In the genomic region with DNA sequence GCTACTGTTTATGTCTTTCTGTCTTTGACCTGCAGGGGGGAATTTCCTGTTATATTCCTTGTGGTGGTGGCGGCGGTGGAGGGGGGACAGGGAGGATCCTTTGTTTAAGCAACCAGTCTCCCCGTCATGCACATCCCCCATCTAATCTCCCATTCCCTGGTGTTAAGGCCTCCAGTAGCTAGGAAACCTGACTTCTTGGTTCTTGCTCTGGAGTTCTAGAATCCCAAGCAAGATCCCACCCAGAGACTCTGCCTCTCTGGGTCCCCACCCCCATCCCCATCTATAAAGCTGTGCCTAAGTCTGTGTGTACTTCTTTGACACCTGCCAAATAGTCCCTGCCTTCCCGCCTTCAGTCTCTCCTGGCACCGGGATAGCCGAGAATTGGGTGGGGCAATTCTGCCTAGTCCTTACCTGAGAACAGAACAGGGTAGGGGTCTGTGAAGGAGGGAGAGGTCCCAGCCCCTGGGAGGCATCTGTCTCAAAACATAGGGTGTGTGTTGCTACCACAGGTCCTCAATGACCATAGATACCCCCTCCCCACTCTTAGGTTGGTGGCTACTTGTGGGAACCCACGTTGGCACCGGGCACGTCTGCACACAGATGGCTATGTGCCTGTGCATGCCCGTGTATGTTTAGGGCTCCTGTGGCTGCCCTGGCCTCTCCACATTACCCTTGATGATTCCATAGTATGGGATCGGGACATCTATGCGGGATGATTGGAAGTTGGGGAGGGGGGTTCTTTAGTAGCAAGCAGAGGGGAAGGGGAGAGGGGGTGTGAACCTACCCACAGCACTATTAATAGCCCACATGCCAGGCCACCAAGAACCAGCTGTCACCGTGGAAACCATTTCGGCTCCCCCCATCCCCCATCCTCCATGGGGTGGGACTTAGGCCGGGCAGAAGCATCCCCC, we compare ENCODE assay signal across 8 mouse cellular contexts. TPM values are rescaled to one million over a fixed set of nuclear protein-coding genes. Genes with fewer than 3 reads are reported as not detected.
A peak's percentile ranks its signal among the peaks of the same experiment; 100 is the strongest.
DNase-seq lines count a peak whose midpoint lies in the region; ATAC-seq lines count a peak whose summit lies in the region.

No protein-coding gene starts in this region.

- ATAC-seq in forebrain, embryonic 13.5 days: peak; percentile 48
- ATAC-seq in kidney, embryonic 14.5 days (ENCODE audit: low FRiP score, low TSS enrichment): no peak
- ATAC-seq in megakaryocyte-erythroid progenitor cell, adult 5-6 weeks (replicated peaks; ENCODE audit: low FRiP score, low TSS enrichment, poor library complexity, severe bottlenecking): no peak

- no peaks in the 10 kb centered on the region for H3K27me3 ChIP-seq in forebrain, embryonic 13.5 days
- no peaks in the 10 kb centered on the region for H3K27me3 ChIP-seq in kidney, embryonic 14.5 days (ENCODE audit: control insufficient read depth, insufficient read depth, low read length)

- H3K9me3 ChIP-seq in forebrain, embryonic 13.5 days (replicated peaks): no peaks in the 10 kb centered on the region
- H3K9me3 ChIP-seq in kidney, embryonic 14.5 days (ENCODE audit: control insufficient read depth, low read length): no peaks in the 10 kb centered on the region

- H3K4me1 ChIP-seq in forebrain, embryonic 13.5 days: peaks cover 96% of the 10 kb centered on the region
- H3K4me1 ChIP-seq in kidney, embryonic 14.5 days (ENCODE audit: control insufficient read depth, insufficient read depth, low read length): peaks cover 83% of the 10 kb centered on the region

- DNase-seq in adrenal gland, postnatal 14 days: peak; percentile 60
- DNase-seq in adrenal gland, postnatal 25 days: no peak
- DNase-seq in R1 (ENCODE audit: low read depth, low spot score): peak; percentile 50
- DNase-seq in lung, postnatal 36 days: peak; percentile 88
- no peak for DNase-seq in gastrocnemius, postnatal 25 days

- H3K27ac ChIP-seq in forebrain, embryonic 13.5 days: peak overlapping the region; percentile 95
- peak overlapping the region; percentile 76; the same call in 1 of the 2 replicates for H3K27ac ChIP-seq in kidney, embryonic 14.5 days (ENCODE audit: low read depth, low read length)

- H3K36me3 ChIP-seq in forebrain, embryonic 13.5 days (ENCODE audit: poor library complexity, severe bottlenecking): peaks cover 13% of the 10 kb centered on the region
- peaks cover 3% of the 10 kb centered on the region for H3K36me3 ChIP-seq in kidney, embryonic 14.5 days (ENCODE audit: control insufficient read depth, insufficient read depth, low read length)

- WGBS in forebrain, embryonic 13.5 days: 12% methylated on average over 15 of the region's 15 CpGs
- WGBS in kidney, embryonic 14.5 days: 34% methylated on average over 15 of the region's 15 CpGs

- H3K4me3 ChIP-seq in forebrain, embryonic 13.5 days: peak overlapping the region; percentile 28
- no peak overlapping the region for H3K4me3 ChIP-seq in kidney, embryonic 14.5 days (ENCODE audit: low read length)

- peak overlapping the region; percentile 88 for H3K4me2 ChIP-seq in forebrain, embryonic 13.5 days
- H3K4me2 ChIP-seq in kidney, embryonic 14.5 days (replicated peaks; ENCODE audit: low read depth, low read length): peak overlapping the region; percentile 38; the same call in 1 of the 2 replicates

- H3K9ac ChIP-seq in forebrain, embryonic 13.5 days: peak overlapping the region; percentile 69
- H3K9ac ChIP-seq in kidney, embryonic 14.5 days (ENCODE audit: low read depth, low read length): 0 out of 2 replicates have a peak overlapping the region, but pooled peaks have one; percentile 32

RNA-seq across cellular contexts. Expression of a gene that starts 8.3 kb away (rescaled TPM):
- 106 and 124 TPM in 2 replicates for total RNA-seq in adrenal gland, postnatal 14 days (2021)
- 82.5 and 89.4 TPM in 2 replicates for total RNA-seq in adrenal gland, postnatal 25 days (2021)
- 93.5 and 95.2 TPM in 2 replicates for polyA plus RNA-seq in forebrain, embryonic 13.5 days (2015; fragmentation: Nextera tagmentation; extraction: Ambion mirVana)
- 28.0 and 31.8 TPM in 2 replicates for polyA plus RNA-seq in kidney, embryonic 14.5 days (2014; fragmentation: Nextera tagmentation; extraction: Ambion mirVana)
- 10 to 100 TPM; 75.4 to 89.1 TPM for total RNA-seq in gastrocnemius, postnatal 25 days (2021)
- total RNA-seq in megakaryocyte-erythroid progenitor cell, adult 5-6 weeks (2014; fragmentation: Nextera tagmentation): 47.5 and 51.0 TPM in 2 replicates
- 20.4 and 23.3 TPM in 2 replicates for total RNA-seq in megakaryocyte-erythroid progenitor cell, adult 5-6 weeks (2017)

RNA-seq across cellular contexts. Expression of a gene that starts 19.5 kb away (rescaled TPM):
- total RNA-seq in adrenal gland, postnatal 14 days (2021): 47.4 and 55.5 TPM in 2 replicates
- 40.9 and 61.5 TPM in 2 replicates for total RNA-seq in adrenal gland, postnatal 25 days (2021)
- polyA plus RNA-seq in forebrain, embryonic 13.5 days (2015; fragmentation: Nextera tagmentation; extraction: Ambion mirVana): 79.0 and 86.0 TPM in 2 replicates
- polyA plus RNA-seq in kidney, embryonic 14.5 days (2014; fragmentation: Nextera tagmentation; extraction: Ambion mirVana): 39.5 and 59.1 TPM in 2 replicates
- total RNA-seq in gastrocnemius, postnatal 25 days (2021): 10 to 100 TPM; 42.7 to 46.9 TPM
- total RNA-seq in megakaryocyte-erythroid progenitor cell, adult 5-6 weeks (2014; fragmentation: Nextera tagmentation): 62.2 and 78.6 TPM in 2 replicates
- total RNA-seq in megakaryocyte-erythroid progenitor cell, adult 5-6 weeks (2017): 30.1 and 42.7 TPM in 2 replicates

RNA-seq across cellular contexts. Expression of a gene that starts 26.4 kb away (rescaled TPM):
- total RNA-seq in adrenal gland, postnatal 14 days (2021): 32.9 and 51.0 TPM in 2 replicates
- 234 and 238 TPM in 2 replicates for total RNA-seq in adrenal gland, postnatal 25 days (2021)
- polyA plus RNA-seq in forebrain, embryonic 13.5 days (2015; fragmentation: Nextera tagmentation; extraction: Ambion mirVana): 2.1 and 2.3 TPM in 2 replicates
- 1.6 and 2.6 TPM in 2 replicates for polyA plus RNA-seq in kidney, embryonic 14.5 days (2014; fragmentation: Nextera tagmentation; extraction: Ambion mirVana)
- 100 to 1,000 TPM in 1 of 2 experiments, 10 to 100 TPM in 1; 98.0 to 119 TPM for total RNA-seq in gastrocnemius, postnatal 25 days (2021)
- 4.1 and 8.0 TPM in 2 replicates for total RNA-seq in megakaryocyte-erythroid progenitor cell, adult 5-6 weeks (2014; fragmentation: Nextera tagmentation)
- 0.34 and 1.3 TPM in 2 replicates for total RNA-seq in megakaryocyte-erythroid progenitor cell, adult 5-6 weeks (2017)

RNA-seq across cellular contexts. Expression of a gene that starts 46.6 kb away (rescaled TPM):
- total RNA-seq in adrenal gland, postnatal 14 days (2021): 88.5 and 88.7 TPM in 2 replicates
- total RNA-seq in adrenal gland, postnatal 25 days (2021): 109 and 113 TPM in 2 replicates
- polyA plus RNA-seq in forebrain, embryonic 13.5 days (2015; fragmentation: Nextera tagmentation; extraction: Ambion mirVana): 31.3 and 32.9 TPM in 2 replicates
- polyA plus RNA-seq in kidney, embryonic 14.5 days (2014; fragmentation: Nextera tagmentation; extraction: Ambion mirVana): 21.6 and 33.7 TPM in 2 replicates
- 10 to 100 TPM; 51.3 to 63.6 TPM for total RNA-seq in gastrocnemius, postnatal 25 days (2021)
- total RNA-seq in megakaryocyte-erythroid progenitor cell, adult 5-6 weeks (2014; fragmentation: Nextera tagmentation): 58.6 and 74.8 TPM in 2 replicates
- 57.8 and 68.3 TPM in 2 replicates for total RNA-seq in megakaryocyte-erythroid progenitor cell, adult 5-6 weeks (2017)

RNA-seq across cellular contexts. Expression of a gene that starts 47.7 kb away (rescaled TPM):
- not detected in 2 replicates for total RNA-seq in adrenal gland, postnatal 14 days (2021)
- not detected in 2 replicates for total RNA-seq in adrenal gland, postnatal 25 days (2021)
- polyA plus RNA-seq in forebrain, embryonic 13.5 days (2015; fragmentation: Nextera tagmentation; extraction: Ambion mirVana): 0.12 TPM in 1 of 2 replicates, not detected in the other
- not detected in 2 replicates for polyA plus RNA-seq in kidney, embryonic 14.5 days (2014; fragmentation: Nextera tagmentation; extraction: Ambion mirVana)
- total RNA-seq in gastrocnemius, postnatal 25 days (2021): not detected
- total RNA-seq in megakaryocyte-erythroid progenitor cell, adult 5-6 weeks (2014; fragmentation: Nextera tagmentation): not detected in 2 replicates
- not detected in 2 replicates for total RNA-seq in megakaryocyte-erythroid progenitor cell, adult 5-6 weeks (2017)

Comparison
In these comparisons a context has a peak if more than half of its experiments do, and no peak if none do; other contexts are left out.
1. DNase-seq: peak in adrenal gland, postnatal 14 days (single experiment), R1 (single experiment) and lung, postnatal 36 days (single experiment); none in adrenal gland, postnatal 25 days (single experiment) and gastrocnemius, postnatal 25 days (single experiment).